Mouse (Mus musculus) T-helper 2 cell (primary cell): ENCODE data around the gene Pgm2.

Experiments used
- in situ Hi-C: fragments of 300-600 bp; cut with MboI, MseI; formaldehyde crosslinking; loops from one replicate; pipeline ENCODE4 v1.15.1; 2025; ENCODE audit warnings: high pct_unique_total_duplicates

The Pgm2 gene

DNA sequence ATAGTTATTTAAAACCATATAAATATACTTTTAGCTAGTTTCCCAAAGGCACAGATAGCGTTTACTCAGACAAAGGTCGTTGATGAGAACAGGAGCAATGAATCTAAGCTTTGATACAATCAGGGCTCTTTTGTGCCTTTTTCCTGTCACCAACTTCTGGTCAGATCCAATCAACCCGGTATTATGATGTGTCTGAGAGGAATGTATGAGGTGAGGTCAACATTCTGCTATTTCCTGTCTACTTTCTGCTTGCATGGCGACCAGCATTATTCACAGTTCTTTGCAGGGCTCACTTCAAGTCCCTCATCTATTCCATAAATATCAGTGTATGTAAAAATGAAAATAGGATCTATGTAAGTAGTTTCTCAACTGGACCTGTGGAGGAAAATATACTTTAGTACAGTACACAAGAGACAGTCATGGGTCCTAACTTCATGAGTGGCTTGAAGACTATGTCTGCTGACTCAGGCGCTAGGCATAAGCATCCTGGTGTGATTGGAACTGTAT, 81.7 kb downstream of the Pgm2 start:
- in situ Hi-C loops: no loop called here
